Mouse (Mus musculus): ENCODE measurements at regions not wholly inside any gene's neighbourhood (a gene's known extent, or its start where the extent isn't known, plus 50 kb on each side); places are given as distances from the start of the nearest gene placed in this dataset.
A peak's percentile ranks its signal among the peaks of the same experiment; 100 is the strongest.
"Not testable (repeated sequence)": the region's sequence is repeated elsewhere in the genome, so short reads cannot be mapped to it uniquely, and the experiment has no call there.

GRCm38 (mm10) chr9:85637274-85637673, 111.9 kb downstream of the Ibtk start:
- Histone ChIP-seq H3K27me3 (ENCODE audit: control insufficient read depth, insufficient read depth, low read length, poor library complexity, severe bottlenecking) (no peaks in the 10 kb centered on the region), H3K36me3 (ENCODE audit: control insufficient read depth, insufficient read depth, low read length, poor library complexity, severe bottlenecking) (no peaks in the 10 kb centered on the region)
- DNase-seq (ENCODE audit: low read depth, low spot score), result no peak

GRCm38 (mm10) chr9:85636131-85636447, 113.0 kb downstream of the Ibtk start:
- H3K27me3 ChIP-seq (ENCODE audit: control insufficient read depth, insufficient read depth, low read length, poor library complexity, severe bottlenecking), result no peaks in the 10 kb centered on the region
- H3K36me3 ChIP-seq (ENCODE audit: control insufficient read depth, insufficient read depth, low read length, poor library complexity, severe bottlenecking), result no peaks in the 10 kb centered on the region
- no peak for DNase-seq (ENCODE audit: low read depth, low spot score)

- DNase-seq (ENCODE audit: low read depth, low spot score), result no peak
Observed at GRCm38 (mm10) chr9:85635438-85636130, 113.5 kb downstream of the Ibtk start.

GRCm38 (mm10) chr9:85634786-85635185, 114.3 kb downstream of the Ibtk start:
- not testable (repeated sequence) for H3K27me3 ChIP-seq (ENCODE audit: control insufficient read depth, insufficient read depth, low read length, poor library complexity, severe bottlenecking); DNase-seq (ENCODE audit: low read depth, low spot score); H3K36me3 ChIP-seq (ENCODE audit: control insufficient read depth, insufficient read depth, low read length, poor library complexity, severe bottlenecking)

More at GRCm38 (mm10) chr9:85635438-85636130, 113.5 kb downstream of the Ibtk start:
- H3K27me3 ChIP-seq (ENCODE audit: control insufficient read depth, insufficient read depth, low read length, poor library complexity, severe bottlenecking), result no peaks in the 10 kb centered on the region
- H3K36me3 ChIP-seq (ENCODE audit: control insufficient read depth, insufficient read depth, low read length, poor library complexity, severe bottlenecking), result no peaks in the 10 kb centered on the region

- Histone ChIP-seq H3K36me3 (ENCODE audit: control insufficient read depth, insufficient read depth, low read length, poor library complexity, severe bottlenecking) (no peaks in the 10 kb centered on the region), H3K27me3 (ENCODE audit: control insufficient read depth, insufficient read depth, low read length, poor library complexity, severe bottlenecking) (no peaks in the 10 kb centered on the region)
- no peak for DNase-seq (ENCODE audit: low read depth, low spot score)
Observed at GRCm38 (mm10) chr9:85617972-85618371, 131.2 kb downstream of the Ibtk start.

GRCm38 (mm10) chr9:85617177-85617777, 131.9 kb downstream of the Ibtk start:
- DNase-seq (ENCODE audit: low read depth, low spot score), result no peak
- Histone ChIP-seq H3K36me3 (ENCODE audit: control insufficient read depth, insufficient read depth, low read length, poor library complexity, severe bottlenecking) (no peaks in the 10 kb centered on the region), H3K27me3 (ENCODE audit: control insufficient read depth, insufficient read depth, low read length, poor library complexity, severe bottlenecking) (no peaks in the 10 kb centered on the region)

GRCm38 (mm10) chr9:85616266-85616869, 132.8 kb downstream of the Ibtk start:
- no peak for DNase-seq (ENCODE audit: low read depth, low spot score)
- H3K27me3 ChIP-seq (ENCODE audit: control insufficient read depth, insufficient read depth, low read length, poor library complexity, severe bottlenecking), result no peaks in the 10 kb centered on the region
- no peaks in the 10 kb centered on the region for H3K36me3 ChIP-seq (ENCODE audit: control insufficient read depth, insufficient read depth, low read length, poor library complexity, severe bottlenecking)

GRCm38 (mm10) chr9:85609152-85609551, 140.0 kb downstream of the Ibtk start:
- H3K36me3 ChIP-seq (ENCODE audit: control insufficient read depth, insufficient read depth, low read length, poor library complexity, severe bottlenecking), result no peaks in the 10 kb centered on the region
- H3K27me3 ChIP-seq (ENCODE audit: control insufficient read depth, insufficient read depth, low read length, poor library complexity, severe bottlenecking), result no peaks in the 10 kb centered on the region
- no peak for DNase-seq (ENCODE audit: low read depth, low spot score)

- DNase-seq (ENCODE audit: low read depth, low spot score), result peak; percentile 47
- no peaks in the 10 kb centered on the region for H3K36me3 ChIP-seq (ENCODE audit: control insufficient read depth, insufficient read depth, low read length, poor library complexity, severe bottlenecking)
- H3K27me3 ChIP-seq (ENCODE audit: control insufficient read depth, insufficient read depth, low read length, poor library complexity, severe bottlenecking), result no peaks in the 10 kb centered on the region
Observed at GRCm38 (mm10) chr9:85596959-85597358, 152.2 kb downstream of the Ibtk start.

GRCm38 (mm10) chr9:85593867-85594266, 155.3 kb downstream of the Ibtk start:
- no peaks in the 10 kb centered on the region for H3K27me3 ChIP-seq (ENCODE audit: control insufficient read depth, insufficient read depth, low read length, poor library complexity, severe bottlenecking)
- DNase-seq (ENCODE audit: low read depth, low spot score), result no peak
- no peaks in the 10 kb centered on the region for H3K36me3 ChIP-seq (ENCODE audit: control insufficient read depth, insufficient read depth, low read length, poor library complexity, severe bottlenecking)

GRCm38 (mm10) chr9:85592639-85593038, 156.5 kb downstream of the Ibtk start:
- Histone ChIP-seq H3K27me3 (ENCODE audit: control insufficient read depth, insufficient read depth, low read length, poor library complexity, severe bottlenecking) (no peaks in the 10 kb centered on the region), H3K36me3 (ENCODE audit: control insufficient read depth, insufficient read depth, low read length, poor library complexity, severe bottlenecking) (no peaks in the 10 kb centered on the region)
- no peak for DNase-seq (ENCODE audit: low read depth, low spot score)

GRCm38 (mm10) chr9:85589210-85589609, 159.9 kb downstream of the Ibtk start:
- DNase-seq (ENCODE audit: low read depth, low spot score), result no peak
- Histone ChIP-seq H3K36me3 (ENCODE audit: control insufficient read depth, insufficient read depth, low read length, poor library complexity, severe bottlenecking) (no peaks in the 10 kb centered on the region), H3K27me3 (ENCODE audit: control insufficient read depth, insufficient read depth, low read length, poor library complexity, severe bottlenecking) (no peaks in the 10 kb centered on the region)

- H3K36me3 ChIP-seq (ENCODE audit: control insufficient read depth, insufficient read depth, low read length, poor library complexity, severe bottlenecking), result no peaks in the 10 kb centered on the region
- DNase-seq (ENCODE audit: low read depth, low spot score), result peak; percentile 55
Observed at GRCm38 (mm10) chr9:85588077-85588476, 161.1 kb downstream of the Ibtk start.

GRCm38 (mm10) chr9:85581028-85581595, 168.0 kb downstream of the Ibtk start:
- no peak for DNase-seq (ENCODE audit: low read depth, low spot score)
- no peaks in the 10 kb centered on the region for H3K36me3 ChIP-seq (ENCODE audit: control insufficient read depth, insufficient read depth, low read length, poor library complexity, severe bottlenecking)
- no peaks in the 10 kb centered on the region for H3K27me3 ChIP-seq (ENCODE audit: control insufficient read depth, insufficient read depth, low read length, poor library complexity, severe bottlenecking)

More at GRCm38 (mm10) chr9:85588077-85588476, 161.1 kb downstream of the Ibtk start:
- H3K27me3 ChIP-seq (ENCODE audit: control insufficient read depth, insufficient read depth, low read length, poor library complexity, severe bottlenecking), result no peaks in the 10 kb centered on the region

GRCm38 (mm10) chr9:85577812-85578211, 171.3 kb downstream of the Ibtk start:
- DNase-seq (ENCODE audit: low read depth, low spot score), result no peak
- no peaks in the 10 kb centered on the region for H3K27me3 ChIP-seq (ENCODE audit: control insufficient read depth, insufficient read depth, low read length, poor library complexity, severe bottlenecking)
- H3K36me3 ChIP-seq (ENCODE audit: control insufficient read depth, insufficient read depth, low read length, poor library complexity, severe bottlenecking), result no peaks in the 10 kb centered on the region

All from splenic B cell, adult 2 months (primary cell).